Mouse (Mus musculus) left cerebral cortex, adult 2 months (tissue): ENCODE results near the gene Mark3. TPM values are rescaled to one million over a fixed set of nuclear protein-coding genes. Genes with fewer than 3 reads are reported as not detected.

Experiments used
- DNase-seq, 2 experiments: peaks; one replicate each; pipeline ENCODE4 v3.0.0; 2021 to 2022; ENCODE audit warnings: low spot score in 2 of 2, mixed read lengths in 1 of 2; ENCODE audit errors: extremely low spot score in 1 of 2
- H3K27ac ChIP-seq: fragments of 200-600 bp; 2 replicates; pipeline ENCODE4 v1.8.1; 2022
- H3K4me3 ChIP-seq: fragments of 200-600 bp; 2 replicates; pipeline ENCODE4 v1.8.1; 2022
- CTCF ChIP-seq: fragments of 200-600 bp; IDR thresholded peaks from 2 replicates; pipeline ENCODE4 v1.8.1; 2022; ENCODE audit warnings: antibody characterized with exemption, mild to moderate bottlenecking, moderate library complexity
- intact Hi-C: fragments of 180-260 bp; cut with DNase I; formaldehyde crosslinking; loops from one replicate; pipeline ENCODE4 v1.15.1; 2025
- total RNA-seq, 2 experiments: library from RNA; stranded (reverse); gene quantifications; 2 replicates each; pipeline ENCODE4 v1.2.3; 2021

Gene Mark3
- total RNA-seq, 2 experiments from 2014 or later, result 102 TPM

DNA sequence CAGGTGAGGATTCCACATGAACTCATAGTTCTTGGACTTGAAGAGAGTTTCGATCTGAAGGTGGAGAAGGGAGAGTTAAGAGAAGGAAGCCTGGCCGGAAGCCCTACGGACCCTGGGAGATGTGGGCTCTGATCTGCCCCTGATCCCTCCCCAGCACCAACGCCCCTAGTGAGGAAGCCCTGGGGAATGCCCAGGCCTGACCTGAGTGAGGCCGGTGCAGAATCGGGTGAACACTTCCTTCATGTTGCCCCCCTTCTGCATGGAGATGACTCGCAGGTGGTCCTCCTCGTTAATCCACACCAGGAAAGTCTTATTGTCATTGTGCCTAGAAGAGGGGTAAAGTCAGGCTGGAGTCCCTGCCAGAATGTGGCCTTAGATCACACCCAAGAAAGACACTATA lies 95.6 kb downstream of the Mark3 start:
- Histone ChIP-seq H3K4me3 (peak overlapping the region; percentile 100), H3K27ac (peak overlapping the region; percentile 99)
- DNase-seq, result no peak
- intact Hi-C loops, result loop anchor here (2.0 to 5.0 kb wide), 3 partner anchors 42 to 142 kb away; partner anchors contain the start of genes Apopt1, Bag5, Xrcc3 and Zfyve21
- no peak for TF ChIP-seq CTCF

- Histone ChIP-seq H3K4me3 (peak overlapping the region; percentile 100), H3K27ac (peak overlapping the region; percentile 99)
- intact Hi-C loops, result no loop called here
- peak; percentile 74 to 82 for DNase-seq
- TF ChIP-seq CTCF, result no peak
Measured at GRCm38 (mm10) chr12:111670371-111670971, 96.1 kb downstream of the Mark3 start.

- intact Hi-C loops, result no loop called here
- Histone ChIP-seq H3K27ac (peak overlapping the region; percentile 99), H3K4me3 (peak overlapping the region; percentile 100)
- DNase-seq, result no peak
- TF ChIP-seq CTCF, result no peak
Measured at GRCm38 (mm10) chr12:111670976-111671375, 96.7 kb downstream of the Mark3 start.

GRCm38 (mm10) chr12:111671431-111671902 lies 97.1 kb downstream of the Mark3 start:
- Histone ChIP-seq H3K4me3 (peak overlapping the region; percentile 100), H3K27ac (peak overlapping the region; percentile 99)
- intact Hi-C loops, result no loop called here
- peak; percentile 79 for DNase-seq
- TF ChIP-seq CTCF, result no peak

DNA sequence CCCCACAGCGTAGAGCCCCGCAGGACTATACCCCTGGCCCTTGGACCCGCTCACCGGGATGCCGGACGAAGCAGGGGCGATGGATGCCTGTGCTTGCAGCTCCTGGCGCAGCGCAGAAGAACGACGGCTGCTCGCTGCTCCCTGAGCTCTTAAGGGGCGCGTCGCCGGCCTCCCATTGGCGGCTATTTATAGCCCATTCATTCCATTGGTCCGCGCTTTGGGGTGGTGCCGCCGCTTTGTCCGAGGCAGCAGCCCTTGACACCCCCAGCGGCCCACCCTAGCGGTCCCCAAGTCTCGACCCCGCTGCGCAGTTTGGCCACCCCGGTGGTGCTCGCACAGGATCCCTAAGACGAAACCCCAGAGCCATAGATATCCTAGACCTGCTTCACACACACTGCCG lies 97.9 kb downstream of the Mark3 start, which contains the start of gene Ckb:
Gene Ckb (minus strand): TSS at position 163 of the 400 bp plus-strand sequence.
- DNase-seq, result peak; percentile 92 to 93
- H3K27ac ChIP-seq, result peak within 1 kb of the TSS; percentile 99
- intact Hi-C loops, result loop anchor here (1.0 kb wide), 1 partner anchor 22 kb away; no protein-coding TSS in a partner anchor
- peak within 1 kb of the TSS; percentile 100 for H3K4me3 ChIP-seq
- no peak; the same call in 1 of the 2 replicates for TF ChIP-seq CTCF

- no peak for DNase-seq
- Histone ChIP-seq H3K4me3 (peak overlapping the region; percentile 100), H3K27ac (peak overlapping the region; percentile 99)
- intact Hi-C loops, result loop anchor here (1.0 kb wide), 1 partner anchor 22 kb away; no protein-coding TSS in a partner anchor
- no peak for TF ChIP-seq CTCF
Measured at GRCm38 (mm10) chr12:111672581-111672980, 98.3 kb downstream of the Mark3 start.

- Histone ChIP-seq H3K27ac (no peak overlapping the region), H3K4me3 (no peak overlapping the region)
- intact Hi-C loops, result no loop called here
- DNase-seq, result no peak
- TF ChIP-seq CTCF, result no peak
Measured at GRCm38 (mm10) chr12:111674850-111675486, 100.6 kb downstream of the Mark3 start.

DNA sequence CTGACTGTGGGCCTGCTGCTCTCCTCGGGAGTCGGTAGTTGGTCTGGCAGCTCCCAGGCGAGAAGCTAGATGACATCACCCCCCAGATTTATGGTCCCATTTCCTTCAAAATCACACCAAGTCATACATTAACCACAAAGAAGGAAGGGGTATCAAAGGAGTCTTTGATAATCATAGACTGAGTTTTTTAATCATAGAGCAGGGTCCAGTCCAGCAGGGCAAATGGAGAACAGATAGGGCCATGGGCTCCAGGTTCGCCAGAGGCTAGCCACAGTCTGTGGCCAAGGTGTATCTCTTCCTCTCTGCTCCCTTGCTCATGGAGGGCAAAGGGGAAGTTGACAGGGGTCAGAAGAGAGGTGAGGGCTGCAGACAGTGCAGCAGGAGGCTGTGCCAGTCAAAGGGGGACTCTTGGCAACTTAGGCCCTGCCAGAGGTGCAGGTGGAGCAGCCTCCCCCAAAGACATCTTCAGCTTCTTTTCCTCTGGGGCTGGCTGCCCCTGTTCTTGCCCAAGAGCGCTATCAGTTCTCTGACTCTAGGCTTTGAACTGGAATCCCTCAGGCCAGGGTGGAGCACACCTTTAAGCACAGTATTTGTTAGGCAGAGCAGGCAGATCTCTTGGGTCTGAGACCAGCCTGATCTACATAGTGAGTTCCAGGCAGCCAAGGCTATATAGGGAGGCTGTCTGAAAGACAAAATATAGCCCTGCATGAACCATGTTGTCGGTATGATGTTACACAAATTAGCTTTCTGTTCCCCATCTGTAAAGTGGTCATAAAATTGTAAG lies 101.7 kb downstream of the Mark3 start:
- intact Hi-C loops, result no loop called here
- Histone ChIP-seq H3K27ac (no peak overlapping the region), H3K4me3 (no peak overlapping the region)
- no peak for TF ChIP-seq CTCF
- DNase-seq, result no peak

DNA sequence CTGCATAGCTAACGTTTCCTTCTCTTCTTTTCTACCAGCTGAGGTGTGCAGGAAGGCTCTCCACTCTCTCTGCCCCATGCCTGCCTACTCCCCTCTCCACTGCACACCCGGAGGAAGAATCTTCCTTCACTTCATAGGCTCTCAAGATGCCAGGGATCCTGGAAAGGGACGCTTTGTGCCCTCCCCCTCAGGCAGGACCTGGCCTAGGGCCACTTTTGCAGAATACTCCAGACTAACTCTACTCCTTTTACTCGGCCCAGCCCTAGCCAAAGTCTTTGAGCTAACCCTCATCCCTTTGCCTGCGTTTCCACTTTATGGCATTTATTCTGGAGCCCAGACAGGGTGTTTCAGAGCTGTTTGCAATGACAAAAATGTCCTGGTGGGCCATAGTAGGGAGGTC lies 103.1 kb downstream of the Mark3 start:
- no peak for DNase-seq
- intact Hi-C loops, result no loop called here
- TF ChIP-seq CTCF, result no peak
- Histone ChIP-seq H3K4me3 (peak overlapping the region; percentile 82), H3K27ac (peak overlapping the region; percentile 93)

- peak; percentile 88 for DNase-seq
- TF ChIP-seq CTCF, result no peak
- peak within 1 kb of the TSS; percentile 82 for H3K4me3 ChIP-seq
- H3K27ac ChIP-seq, result peak within 1 kb of the TSS; percentile 93
- intact Hi-C loops, result no loop called here
Measured at GRCm38 (mm10) chr12:111677882-111678669, 103.8 kb downstream of the Mark3 start, which contains the start of gene Trmt61a. TSS of gene Trmt61a (plus strand) at chr12:111678105.

GRCm38 (mm10) chr12:111678670-111678933 lies 104.3 kb downstream of the Mark3 start:
- Histone ChIP-seq H3K27ac (no peak overlapping the region), H3K4me3 (peak overlapping the region; percentile 82)
- intact Hi-C loops, result no loop called here
- TF ChIP-seq CTCF, result no peak
- DNase-seq, result no peak
